Mouse (Mus musculus): ENCODE measurements around the gene Usp35.

DNA sequence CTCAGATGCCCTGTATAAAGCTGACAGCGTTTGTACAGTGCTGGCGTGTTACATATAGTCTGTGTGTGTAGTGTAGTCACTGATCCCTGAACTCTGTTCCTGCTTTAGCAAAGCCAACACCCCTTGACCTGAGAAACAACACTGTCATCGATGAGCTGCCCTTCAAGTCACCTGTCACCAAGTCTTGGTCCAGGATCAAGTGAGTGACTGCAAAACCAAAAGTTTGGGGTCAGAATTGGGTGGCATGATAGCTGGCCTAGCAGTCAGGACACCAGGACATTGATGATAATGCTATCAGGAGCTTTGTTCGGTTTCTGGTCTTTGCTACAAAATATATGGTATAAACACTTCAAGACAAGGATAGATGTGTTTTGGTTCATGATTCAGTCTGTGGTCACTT lies 29.6 kb downstream of the Usp35 start:
- TF ChIP-seq ZNF384 (IDR thresholded peaks at IDR 0.05; ENCODE audit: low read depth, low read length) (no peak), POLR2A (IDR thresholded peaks at IDR 0.05; ENCODE audit: control insufficient read depth in 1 of 2, insufficient read depth in 1 of 2, low read depth in 1 of 2, low read length in 2 of 2, poor library complexity in 1 of 2) (no peak), MEF2A (IDR thresholded peaks at IDR 0.05; ENCODE audit: extremely low read depth, insufficient replicate concordance, low read depth, low read length, poor library complexity, severe bottlenecking) (no peak), CTCF (IDR thresholded peaks at IDR 0.05 in 2 of 3, conservative IDR thresholded peaks at IDR 0.05 in 1 of 3; ENCODE audit: control insufficient read depth in 1 of 3, insufficient read depth in 1 of 3, low read depth in 2 of 3, low read length in 3 of 3, poor library complexity in 1 of 3, severe bottlenecking in 1 of 3) (no peak), EP300 (IDR thresholded peaks at IDR 0.05; ENCODE audit: low read depth in 1 of 2, low read length in 2 of 2) (no peak), ETS1 (IDR thresholded peaks at IDR 0.05; ENCODE audit: low read depth, low read length) (no peak), USF1 (IDR thresholded peaks at IDR 0.05; ENCODE audit: low read depth, low read length) (no peak), BHLHE40 (IDR thresholded peaks at IDR 0.05; ENCODE audit: borderline replicate concordance, low read depth, low read length) (no peak), TAL1 (IDR thresholded peaks at IDR 0.05; ENCODE audit: low read length) (no peak), UBTF (IDR thresholded peaks at IDR 0.05; ENCODE audit: borderline replicate concordance, insufficient read depth, low read depth, low read length) (no peak)
